Mouse (Mus musculus) thymus, adult 2 months (tissue): Measurements from ENCODE around the gene Tent4a. TPM values are rescaled to one million over a fixed set of nuclear protein-coding genes. Genes with fewer than 3 reads are reported as not detected.
A peak's percentile ranks its signal among the peaks of the same experiment; 100 is the strongest.

Source experiments
- DNase-seq: peaks from one replicate; pipeline ENCODE4 v3.0.0; 2021
- H3K27ac ChIP-seq: fragments of 200-500 bp; 2 replicates; pipeline ENCODE4 v1.5.1; 2012; ENCODE audit warnings: low read length, control low read depth; ENCODE audit not compliant: control insufficient read depth, insufficient read depth
- H3K27me3 ChIP-seq: fragments of 200-500 bp; 2 replicates; pipeline ENCODE4 v1.6.1; 2012; ENCODE audit warnings: mild to moderate bottlenecking, low read length, moderate library complexity, mixed read lengths; ENCODE audit not compliant: control insufficient read depth, insufficient read depth
- H3K36me3 ChIP-seq: fragments of 200-500 bp; 2 replicates; pipeline ENCODE4 v1.6.1; 2012; ENCODE audit warnings: mild to moderate bottlenecking, low read length, moderate library complexity; ENCODE audit not compliant: control insufficient read depth, insufficient read depth
- H3K4me1 ChIP-seq: fragments of 200-500 bp; replicated peaks from 2 replicates; pipeline ENCODE4 v1.6.1; 2012; ENCODE audit warnings: low read length; ENCODE audit not compliant: control insufficient read depth, insufficient read depth
- H3K4me3 ChIP-seq: fragments of 200-500 bp; 2 replicates; pipeline ENCODE4 v1.5.1; 2012; ENCODE audit warnings: mild to moderate bottlenecking, low read length, control low read depth, moderate library complexity; ENCODE audit not compliant: control insufficient read depth, insufficient read depth
- CTCF ChIP-seq: fragments of 200-500 bp; IDR thresholded peaks from 2 replicates; pipeline ENCODE4 v1.5.1; 2012; ENCODE audit warnings: mild to moderate bottlenecking, control low read depth, low read length, moderate library complexity, borderline replicate concordance; ENCODE audit not compliant: control insufficient read depth, poor library complexity, insufficient read depth; ENCODE audit errors: extremely low read depth
- POLR2A ChIP-seq: fragments of 200-500 bp; IDR thresholded peaks from 2 replicates; pipeline ENCODE4 v1.6.1; 2012; ENCODE audit warnings: mild to moderate bottlenecking, low read length, control low read depth, moderate library complexity; ENCODE audit not compliant: control insufficient read depth, poor library complexity, insufficient read depth; ENCODE audit errors: extremely low read depth
- WGBS: fragments of 180-500 bp; shearing (Covaris S2); methylation state at CpG from one replicate; pipeline ENCODE4 v1.1.7; 2018; 5-methylcytosine and 5-hydroxymethylcytosine counted together
- polyA plus RNA-seq: library from polyadenylated mRNA; depleted of rRNA; stranded (reverse); fragments of >200 nt; gene quantifications from 2 replicates; pipeline ENCODE4 v1.2.3, GENCODE M21; 2012

The Tent4a gene
- polyA plus RNA-seq, 1 experiment = 22.2 TPM

GRCm38 (mm10) chr13:69507666-69508065, 26.8 kb downstream of the Tent4a start:
- Histone ChIP-seq H3K4me1 (no peaks in the 10 kb centered on the region), H3K4me3 (no peak overlapping the region), H3K36me3 (peaks cover 41% of the 10 kb centered on the region), H3K27me3 (no peaks in the 10 kb centered on the region), H3K27ac (no peak overlapping the region)
- TF ChIP-seq CTCF = no peak
- no peak for TF ChIP-seq POLR2A
- no peak for DNase-seq
- over 99% methylated on average over 3 of the region's 3 CpGs for WGBS

GRCm38 (mm10) chr13:69506341-69507086, 27.9 kb downstream of the Tent4a start:
- no peak for DNase-seq
- Histone ChIP-seq H3K27ac (no peak overlapping the region), H3K27me3 (no peaks in the 10 kb centered on the region), H3K4me1 (no peaks in the 10 kb centered on the region), H3K4me3 (no peak overlapping the region), H3K36me3 (peaks cover 53% of the 10 kb centered on the region)
- no peak for TF ChIP-seq POLR2A
- TF ChIP-seq CTCF = no peak
- WGBS = 95% methylated on average over 12 of the region's 12 CpGs

GRCm38 (mm10) chr13:69502863-69503262, 31.6 kb downstream of the Tent4a start:
- WGBS = over 99% methylated on average over 5 of the region's 5 CpGs
- H3K4me1 ChIP-seq = no peaks in the 10 kb centered on the region
- H3K27me3 ChIP-seq = no peaks in the 10 kb centered on the region
- DNase-seq = no peak
- H3K4me3 ChIP-seq = no peak overlapping the region
- TF ChIP-seq POLR2A = no peak
- no peak for TF ChIP-seq CTCF
- no peak overlapping the region for H3K27ac ChIP-seq
- peaks cover 68% of the 10 kb centered on the region for H3K36me3 ChIP-seq

GRCm38 (mm10) chr13:69502157-69502750, 32.2 kb downstream of the Tent4a start:
- no peak for TF ChIP-seq POLR2A
- no peak for TF ChIP-seq CTCF
- 99% methylated on average over 14 of the region's 14 CpGs for WGBS
- no peak overlapping the region for H3K27ac ChIP-seq
- peaks cover 70% of the 10 kb centered on the region for H3K36me3 ChIP-seq
- no peak overlapping the region for H3K4me3 ChIP-seq
- H3K4me1 ChIP-seq = no peaks in the 10 kb centered on the region
- no peak for DNase-seq
- no peaks in the 10 kb centered on the region for H3K27me3 ChIP-seq

- H3K36me3 ChIP-seq = peaks cover 52% of the 10 kb centered on the region
- no peaks in the 10 kb centered on the region for H3K27me3 ChIP-seq
- DNase-seq = no peak
- H3K4me3 ChIP-seq = no peak overlapping the region
- no peak for TF ChIP-seq CTCF
- no peak for TF ChIP-seq POLR2A
- no peak overlapping the region for H3K27ac ChIP-seq
- H3K4me1 ChIP-seq = no peaks in the 10 kb centered on the region
- 91% methylated on average over 5 of the region's 5 CpGs for WGBS
These were observed 36.1 kb downstream of the Tent4a start for GRCm38 (mm10) chr13:69498276-69498675.

GRCm38 (mm10) chr13:69492876-69493463, 41.4 kb downstream of the Tent4a start:
- peaks cover 9% of the 10 kb centered on the region for H3K36me3 ChIP-seq
- no peaks in the 10 kb centered on the region for H3K4me1 ChIP-seq
- peak; percentile 68; the same call in 1 of the 2 replicates for TF ChIP-seq CTCF
- no peak for TF ChIP-seq POLR2A
- peak; percentile 58 for DNase-seq
- H3K4me3 ChIP-seq = no peak overlapping the region
- H3K27ac ChIP-seq = no peak overlapping the region
- no peaks in the 10 kb centered on the region for H3K27me3 ChIP-seq
- WGBS = 39% methylated on average over 7 of the region's 7 CpGs

- DNase-seq = no peak
- Histone ChIP-seq H3K36me3 (no peaks in the 10 kb centered on the region), H3K4me3 (no peak overlapping the region), H3K4me1 (no peaks in the 10 kb centered on the region), H3K27me3 (no peaks in the 10 kb centered on the region; the same call in 1 of the 2 replicates), H3K27ac (no peak overlapping the region)
- 69% methylated on average over 9 of the region's 9 CpGs for WGBS
- TF ChIP-seq CTCF (no peak), POLR2A (no peak)
These were observed 44.6 kb downstream of the Tent4a start for GRCm38 (mm10) chr13:69489777-69490176.
